Mouse (Mus musculus) brain, embryonic 14.5 days (tissue): ENCODE results near the gene St6galnac6.

Experiments used
- CTCF ChIP-seq: fragments of 200-500 bp; IDR thresholded peaks from 2 replicates; pipeline ENCODE4 v1.5.1; 2012; ENCODE audit warnings: inconsistent platforms, mild to moderate bottlenecking, moderate library complexity, borderline replicate concordance; ENCODE audit not compliant: insufficient read depth, insufficient read length; ENCODE audit errors: extremely low read depth
- POLR2A ChIP-seq: fragments of 200-500 bp; IDR thresholded peaks from 2 replicates; pipeline ENCODE4 v1.6.1; 2012; ENCODE audit warnings: mild to moderate bottlenecking, inconsistent platforms, borderline replicate concordance; ENCODE audit not compliant: poor library complexity, insufficient read depth, insufficient read length, severe bottlenecking; ENCODE audit errors: extremely low read depth

DNA sequence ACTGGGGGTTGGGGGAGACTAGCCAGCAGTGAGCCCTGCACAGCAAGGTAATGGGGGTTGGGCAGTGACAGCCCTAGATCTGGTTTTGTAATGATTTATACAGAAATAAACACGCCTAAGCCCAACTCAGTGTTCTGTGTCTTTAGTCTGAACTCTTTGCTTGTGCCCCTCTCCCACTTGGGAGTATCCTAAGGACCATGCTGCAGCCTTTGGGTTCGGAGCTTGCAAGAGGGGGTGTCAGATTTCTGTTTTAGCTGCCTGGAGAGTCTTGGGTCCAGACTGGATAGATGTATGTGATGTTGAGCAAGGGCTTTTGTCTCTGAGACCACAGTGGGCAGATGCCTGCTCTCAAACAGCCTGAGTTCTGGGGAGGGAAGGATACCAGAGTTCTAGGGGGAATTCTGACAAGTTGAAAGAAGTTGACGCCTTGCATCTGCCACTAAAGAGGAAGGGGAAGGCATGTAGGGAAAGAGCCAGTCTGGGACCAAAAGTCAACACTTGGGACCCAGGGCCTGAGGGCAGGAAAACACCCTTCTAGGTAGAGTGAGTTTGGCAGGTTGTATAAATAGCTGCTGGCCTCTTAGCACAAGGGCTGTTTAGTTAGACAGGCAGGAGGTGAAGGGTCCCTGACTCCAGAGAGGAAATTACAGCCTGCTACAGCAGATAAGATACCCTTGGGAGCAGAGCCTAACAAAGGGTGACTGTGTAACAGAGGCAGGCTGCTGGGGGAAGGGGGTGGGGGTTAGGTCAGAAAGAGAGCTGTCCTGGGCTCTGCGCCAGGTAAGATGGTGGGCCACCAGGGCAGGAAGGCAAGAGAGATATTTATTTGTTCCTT, 21.4 kb downstream of the St6galnac6 start:
- TF ChIP-seq CTCF: no peak
- no peak for TF ChIP-seq POLR2A
